13 mouse cellular contexts compared by ENCODE assay signal in the genomic region with DNA sequence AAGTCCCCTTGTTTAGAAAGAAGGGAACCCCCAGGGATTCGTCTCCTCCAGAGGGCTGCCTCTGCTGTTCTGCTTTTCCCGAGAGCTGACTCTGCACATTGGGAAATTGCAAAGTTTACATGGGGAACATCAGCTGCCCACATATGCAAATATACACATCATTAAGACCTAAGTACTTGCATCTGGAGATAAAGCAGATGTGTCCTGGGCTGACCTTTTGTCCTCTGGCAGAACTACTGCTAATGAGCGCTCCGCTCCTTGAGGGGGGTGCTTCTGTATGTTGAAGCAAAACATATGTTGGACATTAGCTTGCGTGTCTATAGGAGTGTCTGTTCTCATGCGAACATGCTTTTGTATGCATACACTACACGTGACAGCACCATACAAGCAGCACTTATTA. TPM values are rescaled to one million over a fixed set of nuclear protein-coding genes. Genes with fewer than 3 reads are reported as not detected.
DNase-seq lines count a peak whose midpoint lies in the region; ATAC-seq lines count a peak whose summit lies in the region.
"Had no signal": no experiment of that assay in that cellular context is flagged by ENCODE, and none has a peak within 500 bp of the region (broad histone marks: within the 10 kb centered on the region; RNA-seq: fewer than 3 reads in every experiment).

No protein-coding gene starts in this region.

- DNase-seq in kidney, postnatal 14 days: no peak
- peak; percentile 48 for DNase-seq in ZHBTc4 (ENCODE audit: low read depth, low spot score)
- DNase-seq in liver, embryonic 11.5 days (ENCODE audit: low spot score): peak; percentile 31
- no peak for DNase-seq in forebrain, embryonic 11.5 days (ENCODE audit: low spot score)
- DNase-seq in Muller cell, postnatal 12 days (ENCODE audit: inconsistent ontology term): no peak
- DNase-seq: adrenal gland, postnatal 14 days; cerebellum, adult 18-20 months had no signal

- H3K4me2 ChIP-seq in kidney, embryonic 15.5 days: no peak overlapping the region
- no peak overlapping the region for H3K4me2 ChIP-seq in embryonic facial prominence, embryonic 15.5 days (replicated peaks)
- H3K4me2 ChIP-seq in liver, embryonic 11.5 days: no peak overlapping the region
- no peak overlapping the region for H3K4me2 ChIP-seq in forebrain, embryonic 11.5 days (ENCODE audit: low read depth, low read length, severe bottlenecking)
- H3K4me2 ChIP-seq in midbrain, embryonic 15.5 days: no peak overlapping the region
- H3K4me2 ChIP-seq: heart, embryonic 13.5 days had no signal

- H3K4me3 ChIP-seq in kidney, embryonic 15.5 days (replicated peaks): no peak overlapping the region
- no peak overlapping the region for H3K4me3 ChIP-seq in embryonic facial prominence, embryonic 15.5 days (replicated peaks)
- H3K4me3 ChIP-seq in liver, embryonic 11.5 days (ENCODE audit: low read depth, low read length): no peak overlapping the region
- H3K4me3 ChIP-seq in forebrain, embryonic 11.5 days (ENCODE audit: low read depth, low read length): no peak overlapping the region
- H3K4me3 ChIP-seq in midbrain, embryonic 15.5 days: no peak overlapping the region
- H3K4me3 ChIP-seq: heart, embryonic 13.5 days had no signal

- no peak overlapping the region for H3K27ac ChIP-seq in kidney, embryonic 15.5 days
- H3K27ac ChIP-seq in embryonic facial prominence, embryonic 15.5 days (replicated peaks): 0 out of 2 replicates have a peak overlapping the region, but pooled peaks have one; percentile 29
- H3K27ac ChIP-seq in liver, embryonic 11.5 days (ENCODE audit: low read depth, low read length): peak overlapping the region; percentile 52; the same call in 1 of the 2 replicates
- H3K27ac ChIP-seq in forebrain, embryonic 11.5 days (ENCODE audit: low read depth, low read length): no peak overlapping the region
- H3K27ac ChIP-seq in midbrain, embryonic 15.5 days: no peak overlapping the region
- H3K27ac ChIP-seq: heart, embryonic 13.5 days; liver, embryonic 14.5 days had no signal

- peaks cover 18% of the 10 kb centered on the region; the same call in 1 of the 2 replicates for H3K4me1 ChIP-seq in kidney, embryonic 15.5 days
- H3K4me1 ChIP-seq in embryonic facial prominence, embryonic 15.5 days: peaks cover 13% of the 10 kb centered on the region
- H3K4me1 ChIP-seq in liver, embryonic 11.5 days (replicated peaks; ENCODE audit: control insufficient read depth, insufficient read depth, low read length): peaks cover 10% of the 10 kb centered on the region; the same call in 1 of the 2 replicates
- no peaks in the 10 kb centered on the region for H3K4me1 ChIP-seq in forebrain, embryonic 11.5 days (replicated peaks; ENCODE audit: control insufficient read depth, insufficient read depth, low read length)
- no peaks in the 10 kb centered on the region for H3K4me1 ChIP-seq in midbrain, embryonic 15.5 days

- 67% methylated on average over 7 of the region's 7 CpGs for WGBS in kidney, embryonic 15.5 days
- 37% methylated on average over 7 of the region's 7 CpGs for WGBS in embryonic facial prominence, embryonic 15.5 days
- WGBS in liver, embryonic 11.5 days: 72% methylated on average over 7 of the region's 7 CpGs
- WGBS in forebrain, embryonic 11.5 days: 82% methylated on average over 7 of the region's 7 CpGs
- 76% methylated on average over 7 of the region's 7 CpGs for WGBS in midbrain, embryonic 15.5 days

- H3K9me3 ChIP-seq in kidney, embryonic 15.5 days (replicated peaks): no peaks in the 10 kb centered on the region
- no peaks in the 10 kb centered on the region for H3K9me3 ChIP-seq in embryonic facial prominence, embryonic 15.5 days (replicated peaks)
- no peaks in the 10 kb centered on the region for H3K9me3 ChIP-seq in liver, embryonic 11.5 days (ENCODE audit: control insufficient read depth, low read length)
- H3K9me3 ChIP-seq in forebrain, embryonic 11.5 days (ENCODE audit: control insufficient read depth, low read length): no peaks in the 10 kb centered on the region
- H3K9me3 ChIP-seq in midbrain, embryonic 15.5 days: no peaks in the 10 kb centered on the region
- H3K9me3 ChIP-seq: heart, embryonic 13.5 days had no signal

- H3K36me3 ChIP-seq in kidney, embryonic 15.5 days: no peaks in the 10 kb centered on the region
- no peaks in the 10 kb centered on the region for H3K36me3 ChIP-seq in embryonic facial prominence, embryonic 15.5 days
- H3K36me3 ChIP-seq in liver, embryonic 11.5 days (ENCODE audit: control insufficient read depth, insufficient read depth, low read length): no peaks in the 10 kb centered on the region
- no peaks in the 10 kb centered on the region for H3K36me3 ChIP-seq in forebrain, embryonic 11.5 days (ENCODE audit: control insufficient read depth, insufficient read depth, low read length)
- H3K36me3 ChIP-seq in midbrain, embryonic 15.5 days (replicated peaks): no peaks in the 10 kb centered on the region
- H3K36me3 ChIP-seq: heart, embryonic 13.5 days had no signal

- no peaks in the 10 kb centered on the region for H3K27me3 ChIP-seq in kidney, embryonic 15.5 days
- no peaks in the 10 kb centered on the region for H3K27me3 ChIP-seq in embryonic facial prominence, embryonic 15.5 days
- H3K27me3 ChIP-seq in liver, embryonic 11.5 days (replicated peaks; ENCODE audit: control insufficient read depth, insufficient read depth, low read length): peaks cover 3% of the 10 kb centered on the region; the same call in 1 of the 2 replicates
- no peaks in the 10 kb centered on the region for H3K27me3 ChIP-seq in forebrain, embryonic 11.5 days (ENCODE audit: control insufficient read depth, insufficient read depth, low read length)
- H3K27me3 ChIP-seq in midbrain, embryonic 15.5 days (replicated peaks): no peaks in the 10 kb centered on the region
- H3K27me3 ChIP-seq: heart, embryonic 13.5 days; Patski had no signal

- H3K9ac ChIP-seq in kidney, embryonic 15.5 days: no peak overlapping the region
- H3K9ac ChIP-seq in embryonic facial prominence, embryonic 15.5 days: no peak overlapping the region
- H3K9ac ChIP-seq in liver, embryonic 11.5 days (ENCODE audit: low read depth, low read length): no peak overlapping the region
- H3K9ac ChIP-seq in forebrain, embryonic 11.5 days (ENCODE audit: low read length): no peak overlapping the region
- H3K9ac ChIP-seq in midbrain, embryonic 15.5 days: no peak overlapping the region
- H3K9ac ChIP-seq: heart, embryonic 13.5 days; liver, embryonic 14.5 days had no signal

- ATAC-seq in kidney, embryonic 15.5 days (replicated peaks; ENCODE audit: low FRiP score): 0 out of 2 replicates have a peak, but pooled peaks have one; percentile 36
- peak; percentile 77 for ATAC-seq in embryonic facial prominence, embryonic 15.5 days (ENCODE audit: insufficient number of reproducible peaks, low FRiP score, low TSS enrichment, low read depth)
- ATAC-seq in liver, embryonic 11.5 days (replicated peaks; ENCODE audit: low FRiP score): no peak
- ATAC-seq in forebrain, embryonic 11.5 days (replicated peaks; ENCODE audit: low FRiP score): no peak
- no peak for ATAC-seq in midbrain, embryonic 15.5 days (replicated peaks)

RNA-seq across cellular contexts. Expression of a gene that starts 23.3 kb away (rescaled TPM):
- 29.1 and 31.7 TPM in 2 replicates for polyA plus RNA-seq in kidney, embryonic 15.5 days (2015; fragmentation: Nextera tagmentation; extraction: Ambion mirVana)
- polyA plus RNA-seq in embryonic facial prominence, embryonic 15.5 days (2015; fragmentation: Nextera tagmentation; extraction: Ambion mirVana): 26.6 and 27.0 TPM in 2 replicates
- 38.2 and 42.3 TPM in 2 replicates for polyA plus RNA-seq in liver, embryonic 11.5 days (2014; fragmentation: Nextera tagmentation; extraction: Ambion mirVana)
- 23.8 and 24.9 TPM in 2 replicates for polyA plus RNA-seq in forebrain, embryonic 11.5 days (2014; fragmentation: Nextera tagmentation; extraction: Ambion mirVana)
- 21.6 and 24.6 TPM in 2 replicates for polyA plus RNA-seq in midbrain, embryonic 15.5 days (2015; fragmentation: Nextera tagmentation; extraction: Ambion mirVana)

RNA-seq across cellular contexts. Expression of a gene that starts 55.8 kb away (rescaled TPM):
- 5.6 and 8.4 TPM in 2 replicates for polyA plus RNA-seq in kidney, embryonic 15.5 days (2015; fragmentation: Nextera tagmentation; extraction: Ambion mirVana)
- polyA plus RNA-seq in embryonic facial prominence, embryonic 15.5 days (2015; fragmentation: Nextera tagmentation; extraction: Ambion mirVana): not detected in 2 replicates
- 2.1 and 3.0 TPM in 2 replicates for polyA plus RNA-seq in liver, embryonic 11.5 days (2014; fragmentation: Nextera tagmentation; extraction: Ambion mirVana)
- polyA plus RNA-seq in forebrain, embryonic 11.5 days (2014; fragmentation: Nextera tagmentation; extraction: Ambion mirVana): 0.35 TPM in 1 of 2 replicates, not detected in the other
- polyA plus RNA-seq in midbrain, embryonic 15.5 days (2015; fragmentation: Nextera tagmentation; extraction: Ambion mirVana): 0.12 TPM in 1 of 2 replicates, not detected in the other
- polyA plus RNA-seq: heart, embryonic 13.5 days had no signal

Comparison
In these comparisons a context has a peak if more than half of its experiments do, and no peak if none do; other contexts are left out.
1. ATAC-seq: peak in kidney, embryonic 15.5 days (single experiment) and embryonic facial prominence, embryonic 15.5 days (single experiment); none in liver, embryonic 11.5 days (single experiment), forebrain, embryonic 11.5 days (single experiment) and midbrain, embryonic 15.5 days (single experiment).
2. H3K27ac ChIP-seq: peak in embryonic facial prominence, embryonic 15.5 days (single experiment) and liver, embryonic 11.5 days (single experiment); none in kidney, embryonic 15.5 days (single experiment), forebrain, embryonic 11.5 days (single experiment) and midbrain, embryonic 15.5 days (single experiment).
3. DNase-seq: peak in ZHBTc4 (single experiment) and liver, embryonic 11.5 days (single experiment); none in kidney, postnatal 14 days (single experiment), forebrain, embryonic 11.5 days (single experiment) and Muller cell, postnatal 12 days (single experiment).